Mouse (Mus musculus) heart, embryonic 10.5 days (tissue): ENCODE measurements at regions not wholly inside any gene's neighbourhood (a gene's known extent, or its start where the extent isn't known, plus 50 kb on each side); places are given as distances from the start of the nearest gene placed in this dataset.
A peak's percentile ranks its signal among the peaks of the same experiment; 100 is the strongest.
"Not testable (repeated sequence)": the region's sequence is repeated elsewhere in the genome, so short reads cannot be mapped to it uniquely, and the experiment has no call there.

Experiments used
- DNase-seq: peaks from one replicate; pipeline ENCODE4 v3.0.0-alpha.2; 2017; ENCODE audit warnings: low spot score
- H3K27ac ChIP-seq: fragments of 300-500 bp; sonication (generic); 2 replicates; pipeline ENCODE4 v1.5.1; 2016; ENCODE audit warnings: mild to moderate bottlenecking
- H3K27me3 ChIP-seq: fragments of 300-500 bp; sonication (generic); 2 replicates; pipeline ENCODE4 v1.6.1; 2016; ENCODE audit warnings: mild to moderate bottlenecking; ENCODE audit not compliant: poor library complexity, insufficient read depth, severe bottlenecking
- H3K36me3 ChIP-seq: fragments of 300-500 bp; sonication (generic); 2 replicates; pipeline ENCODE4 v1.6.1; 2016; ENCODE audit warnings: mild to moderate bottlenecking, moderate library complexity
- H3K4me1 ChIP-seq: fragments of 300-500 bp; sonication (generic); 2 replicates; pipeline ENCODE4 v1.6.1; 2016; ENCODE audit warnings: mild to moderate bottlenecking
- H3K4me3 ChIP-seq: fragments of 300-500 bp; sonication (generic); 2 replicates; pipeline ENCODE4 v1.5.1; 2016; ENCODE audit warnings: mild to moderate bottlenecking, moderate library complexity
- H3K9me3 ChIP-seq: fragments of 300-500 bp; sonication (generic); 2 replicates; pipeline ENCODE4 v1.6.1; 2016; ENCODE audit warnings: mild to moderate bottlenecking, moderate library complexity
- WGBS: fragments of 180-500 bp; shearing (Covaris S2); methylation state at CpG from one replicate; pipeline ENCODE4 v1.1.7; 2016; 5-methylcytosine and 5-hydroxymethylcytosine counted together

GRCm38 (mm10) chr8:126825877-126826276 is 119.8 kb downstream of the Tomm20 start:
- peaks cover 56% of the 10 kb centered on the region for H3K4me1 ChIP-seq
- DNase-seq, result no peak

GRCm38 (mm10) chr8:126824575-126825208 is 121.0 kb downstream of the Tomm20 start:
- Histone ChIP-seq H3K36me3 (no peaks in the 10 kb centered on the region), H3K27me3 (no peaks in the 10 kb centered on the region), H3K9me3 (no peaks in the 10 kb centered on the region), H3K4me3 (no peak overlapping the region), H3K4me1 (peaks cover 49% of the 10 kb centered on the region), H3K27ac (peak overlapping the region; percentile 84)
- WGBS, result 52% methylated on average over 10 of the region's 10 CpGs
- DNase-seq, result no peak

More at GRCm38 (mm10) chr8:126825877-126826276, 119.8 kb downstream of the Tomm20 start:
- Histone ChIP-seq H3K27ac (peak overlapping the region; percentile 92), H3K4me3 (no peak overlapping the region), H3K9me3 (no peaks in the 10 kb centered on the region), H3K27me3 (no peaks in the 10 kb centered on the region), H3K36me3 (no peaks in the 10 kb centered on the region)
- WGBS, result 27% methylated on average over 3 of the region's 3 CpGs

GRCm38 (mm10) chr8:126822269-126822668 is 123.4 kb downstream of the Tomm20 start:
- no peaks in the 10 kb centered on the region for H3K27me3 ChIP-seq
- H3K4me1 ChIP-seq, result peaks cover 29% of the 10 kb centered on the region
- no peaks in the 10 kb centered on the region for H3K9me3 ChIP-seq
- no peak for DNase-seq
- no peaks in the 10 kb centered on the region for H3K36me3 ChIP-seq
- H3K27ac ChIP-seq, result no peak overlapping the region
- WGBS, result 92% methylated on average over 4 of the region's 4 CpGs
- H3K4me3 ChIP-seq, result no peak overlapping the region

- H3K27me3 ChIP-seq, result no peaks in the 10 kb centered on the region
- WGBS, result 56% methylated on average over 8 of the region's 8 CpGs
These were observed 124.4 kb downstream of the Tomm20 start for GRCm38 (mm10) chr8:126821279-126821678.

GRCm38 (mm10) chr8:126820502-126820901 is 125.1 kb downstream of the Tomm20 start:
- WGBS, result 94% methylated on average over 2 of the region's 2 CpGs

More at GRCm38 (mm10) chr8:126821279-126821678, 124.4 kb downstream of the Tomm20 start:
- no peak overlapping the region for H3K4me3 ChIP-seq
- H3K27ac ChIP-seq, result no peak overlapping the region
- H3K36me3 ChIP-seq, result no peaks in the 10 kb centered on the region
- no peak for DNase-seq
- peaks cover 19% of the 10 kb centered on the region for H3K4me1 ChIP-seq
- H3K9me3 ChIP-seq, result no peaks in the 10 kb centered on the region

GRCm38 (mm10) chr8:126819261-126819660 is 126.4 kb downstream of the Tomm20 start:
- DNase-seq, result no peak
- no peaks in the 10 kb centered on the region for H3K9me3 ChIP-seq
- H3K27ac ChIP-seq, result no peak overlapping the region
- peaks cover 14% of the 10 kb centered on the region for H3K4me1 ChIP-seq
- no peak overlapping the region for H3K4me3 ChIP-seq
- WGBS, result 85% methylated on average over 3 of the region's 3 CpGs
- H3K27me3 ChIP-seq, result no peaks in the 10 kb centered on the region
- no peaks in the 10 kb centered on the region for H3K36me3 ChIP-seq

More at GRCm38 (mm10) chr8:126820502-126820901, 125.1 kb downstream of the Tomm20 start:
- Histone ChIP-seq H3K4me3 (no peak overlapping the region), H3K27me3 (no peaks in the 10 kb centered on the region), H3K27ac (no peak overlapping the region), H3K9me3 (no peaks in the 10 kb centered on the region), H3K36me3 (no peaks in the 10 kb centered on the region), H3K4me1 (peaks cover 14% of the 10 kb centered on the region)
- no peak for DNase-seq

GRCm38 (mm10) chr8:126816155-126816554 is 129.5 kb downstream of the Tomm20 start:
- Histone ChIP-seq H3K27me3 (no peaks in the 10 kb centered on the region), H3K4me1 (peaks cover 14% of the 10 kb centered on the region; the same call in 1 of the 2 replicates), H3K9me3 (no peaks in the 10 kb centered on the region), H3K36me3 (no peaks in the 10 kb centered on the region), H3K27ac (no peak overlapping the region), H3K4me3 (no peak overlapping the region)
- 75% methylated on average over 3 of the region's 3 CpGs for WGBS
- no peak for DNase-seq

GRCm38 (mm10) chr8:126814427-126814826 is 131.2 kb downstream of the Tomm20 start:
- no peak overlapping the region for H3K27ac ChIP-seq

GRCm38 (mm10) chr8:126813621-126814020 is 132.0 kb downstream of the Tomm20 start:
- Histone ChIP-seq H3K36me3 (no peaks in the 10 kb centered on the region), H3K9me3 (no peaks in the 10 kb centered on the region), H3K4me3 (no peak overlapping the region), H3K27me3 (0 out of 2 replicates have a peak, but pooled peaks cover 9% of the 10 kb centered on the region), H3K4me1 (peaks cover 14% of the 10 kb centered on the region; the same call in 1 of the 2 replicates), H3K27ac (no peak overlapping the region)
- 79% methylated on average over 4 of the region's 4 CpGs for WGBS
- DNase-seq, result no peak

More at GRCm38 (mm10) chr8:126814427-126814826, 131.2 kb downstream of the Tomm20 start:
- DNase-seq, result no peak
- WGBS, result 57% methylated on average over 4 of the region's 4 CpGs
- Histone ChIP-seq H3K9me3 (no peaks in the 10 kb centered on the region), H3K36me3 (no peaks in the 10 kb centered on the region), H3K4me3 (no peak overlapping the region), H3K4me1 (peaks cover 14% of the 10 kb centered on the region; the same call in 1 of the 2 replicates), H3K27me3 (0 out of 2 replicates have a peak, but pooled peaks cover 9% of the 10 kb centered on the region)

- no peaks in the 10 kb centered on the region for H3K36me3 ChIP-seq
- H3K4me3 ChIP-seq, result no peak overlapping the region
- 0 out of 2 replicates have a peak, but pooled peaks cover 9% of the 10 kb centered on the region for H3K27me3 ChIP-seq
- no peak overlapping the region for H3K27ac ChIP-seq
- no peaks in the 10 kb centered on the region for H3K9me3 ChIP-seq
- WGBS, result 87% methylated on average over 5 of the region's 5 CpGs
- DNase-seq, result no peak
- H3K4me1 ChIP-seq, result peaks cover 16% of the 10 kb centered on the region; the same call in 1 of the 2 replicates
These were observed 132.9 kb downstream of the Tomm20 start for GRCm38 (mm10) chr8:126812777-126813176.

GRCm38 (mm10) chr8:126811358-126811757 is 134.3 kb downstream of the Tomm20 start:
- 62% methylated on average over 2 of the region's 2 CpGs for WGBS
- not testable (repeated sequence) for H3K4me3 ChIP-seq, H3K27me3 ChIP-seq, H3K9me3 ChIP-seq, H3K36me3 ChIP-seq, DNase-seq, H3K27ac ChIP-seq
- H3K4me1 ChIP-seq, result peaks cover 30% of the 10 kb centered on the region

- no peak overlapping the region for H3K27ac ChIP-seq
- 0 out of 2 replicates have a peak, but pooled peaks cover 9% of the 10 kb centered on the region for H3K27me3 ChIP-seq
- no peaks in the 10 kb centered on the region for H3K36me3 ChIP-seq
- peaks cover 36% of the 10 kb centered on the region for H3K4me1 ChIP-seq
- H3K9me3 ChIP-seq, result no peaks in the 10 kb centered on the region
- no peak overlapping the region for H3K4me3 ChIP-seq
- DNase-seq, result no peak
- 87% methylated on average over 5 of the region's 5 CpGs for WGBS
These were observed 135.1 kb downstream of the Tomm20 start for GRCm38 (mm10) chr8:126810516-126810915.

- peaks cover 33% of the 10 kb centered on the region for H3K4me1 ChIP-seq
These were observed 136.3 kb downstream of the Tomm20 start for GRCm38 (mm10) chr8:126809321-126809720.

More at GRCm38 (mm10) chr8:126809321-126809720, 136.3 kb downstream of the Tomm20 start:
- Histone ChIP-seq H3K36me3 (no peaks in the 10 kb centered on the region), H3K4me3 (no peak overlapping the region), H3K27me3 (0 out of 2 replicates have a peak, but pooled peaks cover 9% of the 10 kb centered on the region), H3K27ac (no peak overlapping the region), H3K9me3 (no peaks in the 10 kb centered on the region)
- no peak for DNase-seq
- 67% methylated on average over 1 of the region's 1 CpGs for WGBS
